Mouse (Mus musculus) thymus, adult 2 months (tissue): ENCODE results near the gene Fars2. TPM values are rescaled to one million over a fixed set of nuclear protein-coding genes. Genes with fewer than 3 reads are reported as not detected.
A peak's percentile ranks its signal among the peaks of the same experiment; 100 is the strongest.
"Not testable (repeated sequence)": the region's sequence is repeated elsewhere in the genome, so short reads cannot be mapped to it uniquely, and the experiment has no call there.

Experiments
- DNase-seq: peaks from one replicate; pipeline ENCODE4 v3.0.0; 2021
- H3K27ac ChIP-seq: fragments of 200-500 bp; 2 replicates; pipeline ENCODE4 v1.5.1; 2012; ENCODE audit warnings: low read length, control low read depth; ENCODE audit not compliant: control insufficient read depth, insufficient read depth
- H3K27me3 ChIP-seq: fragments of 200-500 bp; 2 replicates; pipeline ENCODE4 v1.6.1; 2012; ENCODE audit warnings: mild to moderate bottlenecking, low read length, moderate library complexity, mixed read lengths; ENCODE audit not compliant: control insufficient read depth, insufficient read depth
- H3K36me3 ChIP-seq: fragments of 200-500 bp; 2 replicates; pipeline ENCODE4 v1.6.1; 2012; ENCODE audit warnings: mild to moderate bottlenecking, low read length, moderate library complexity; ENCODE audit not compliant: control insufficient read depth, insufficient read depth
- H3K4me1 ChIP-seq: fragments of 200-500 bp; replicated peaks from 2 replicates; pipeline ENCODE4 v1.6.1; 2012; ENCODE audit warnings: low read length; ENCODE audit not compliant: control insufficient read depth, insufficient read depth
- H3K4me3 ChIP-seq: fragments of 200-500 bp; 2 replicates; pipeline ENCODE4 v1.5.1; 2012; ENCODE audit warnings: mild to moderate bottlenecking, low read length, control low read depth, moderate library complexity; ENCODE audit not compliant: control insufficient read depth, insufficient read depth
- CTCF ChIP-seq: fragments of 200-500 bp; IDR thresholded peaks from 2 replicates; pipeline ENCODE4 v1.5.1; 2012; ENCODE audit warnings: mild to moderate bottlenecking, control low read depth, low read length, moderate library complexity, borderline replicate concordance; ENCODE audit not compliant: control insufficient read depth, poor library complexity, insufficient read depth; ENCODE audit errors: extremely low read depth
- POLR2A ChIP-seq: fragments of 200-500 bp; IDR thresholded peaks from 2 replicates; pipeline ENCODE4 v1.6.1; 2012; ENCODE audit warnings: mild to moderate bottlenecking, low read length, control low read depth, moderate library complexity; ENCODE audit not compliant: control insufficient read depth, poor library complexity, insufficient read depth; ENCODE audit errors: extremely low read depth
- WGBS: fragments of 180-500 bp; shearing (Covaris S2); methylation state at CpG from one replicate; pipeline ENCODE4 v1.1.7; 2018; 5-methylcytosine and 5-hydroxymethylcytosine counted together
- polyA plus RNA-seq: library from polyadenylated mRNA; depleted of rRNA; stranded (reverse); fragments of >200 nt; gene quantifications from 2 replicates; pipeline ENCODE4 v1.2.3, GENCODE M21; 2012

Fars2 gene
- polyA plus RNA-seq, 1 experiment, result 47.6 TPM

GRCm38 (mm10) chr13:36163411-36163810 lies 46.2 kb downstream of the Fars2 start:
- Histone ChIP-seq H3K36me3 (no peaks in the 10 kb centered on the region), H3K4me3 (no peak overlapping the region), H3K27me3 (no peaks in the 10 kb centered on the region), H3K4me1 (no peaks in the 10 kb centered on the region), H3K27ac (no peak overlapping the region)
- over 99% methylated on average over 5 of the region's 5 CpGs for WGBS
- no peak for DNase-seq
- TF ChIP-seq CTCF, result no peak

- Histone ChIP-seq H3K27ac (no peak overlapping the region), H3K27me3 (no peaks in the 10 kb centered on the region), H3K36me3 (no peaks in the 10 kb centered on the region), H3K4me1 (no peaks in the 10 kb centered on the region), H3K4me3 (no peak overlapping the region)
- DNase-seq, result no peak
- TF ChIP-seq CTCF (no peak), POLR2A (no peak)
- 73% methylated on average over 1 of the region's 1 CpGs for WGBS
These were observed 46.7 kb downstream of the Fars2 start for GRCm38 (mm10) chr13:36163898-36164297.

DNA sequence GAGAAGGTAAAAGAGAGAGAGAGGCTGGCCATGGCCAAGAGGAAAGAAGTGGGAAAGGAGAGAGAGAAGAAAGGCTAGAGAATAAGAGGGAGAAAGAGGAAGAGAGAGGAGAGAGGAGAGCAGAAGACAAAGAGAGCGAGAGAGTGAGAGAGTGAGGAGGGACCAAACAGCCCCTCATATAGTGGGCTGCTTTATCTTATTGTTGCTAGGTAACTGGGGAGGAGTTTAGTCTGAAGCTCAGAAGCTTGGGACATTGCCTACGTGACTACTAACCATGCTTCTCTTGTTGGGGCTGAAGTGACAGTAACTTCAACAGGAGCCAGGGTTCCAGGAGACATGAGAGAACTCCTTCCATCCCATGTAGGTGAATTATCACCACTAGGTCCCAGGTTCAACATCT lies 55.8 kb downstream of the Fars2 start:
- DNase-seq, H3K27ac ChIP-seq, H3K27me3 ChIP-seq, H3K4me3 ChIP-seq, H3K36me3 ChIP-seq, H3K4me1 ChIP-seq: not testable (repeated sequence)
- WGBS, result 96% methylated on average over 2 of the region's 2 CpGs

- no peaks in the 10 kb centered on the region for H3K27me3 ChIP-seq
- peak; percentile 18 for DNase-seq
- no peaks in the 10 kb centered on the region for H3K36me3 ChIP-seq
- no peak overlapping the region for H3K4me3 ChIP-seq
- no peaks in the 10 kb centered on the region for H3K4me1 ChIP-seq
- WGBS, result 95% methylated on average over 5 of the region's 5 CpGs
- H3K27ac ChIP-seq, result no peak overlapping the region
- TF ChIP-seq CTCF (no peak), POLR2A (no peak)
These were observed 56.9 kb downstream of the Fars2 start for GRCm38 (mm10) chr13:36174101-36174500.

GRCm38 (mm10) chr13:36174772-36175171 lies 57.6 kb downstream of the Fars2 start:
- Histone ChIP-seq H3K4me1 (no peaks in the 10 kb centered on the region), H3K27ac (no peak overlapping the region), H3K27me3 (no peaks in the 10 kb centered on the region), H3K36me3 (no peaks in the 10 kb centered on the region), H3K4me3 (no peak overlapping the region)
- TF ChIP-seq POLR2A (no peak), CTCF (no peak)
- no peak for DNase-seq
- WGBS, result 73% methylated on average over 4 of the region's 4 CpGs

DNA sequence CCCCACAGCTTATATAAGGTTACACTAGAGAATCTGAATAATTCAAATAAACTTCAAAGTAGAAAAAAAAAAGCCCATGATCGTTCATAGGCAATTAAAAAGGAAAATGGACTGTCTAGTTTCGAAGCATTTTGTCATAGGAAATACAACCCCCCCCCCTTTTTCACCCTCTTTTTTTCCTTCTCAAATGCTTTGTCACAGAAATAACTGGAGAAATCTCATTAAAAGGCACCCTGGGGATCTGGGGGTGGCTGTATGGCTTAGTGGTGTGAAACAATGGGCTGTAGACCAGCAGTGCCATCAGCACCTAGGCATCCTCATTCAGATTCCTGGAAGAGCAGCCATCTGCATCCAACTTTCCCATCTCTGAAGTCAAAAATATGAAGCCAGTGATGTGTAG lies 64.0 kb downstream of the Fars2 start:
- Histone ChIP-seq H3K27me3 (no peaks in the 10 kb centered on the region), H3K36me3 (no peaks in the 10 kb centered on the region), H3K27ac (no peak overlapping the region), H3K4me3 (no peak overlapping the region), H3K4me1 (no peaks in the 10 kb centered on the region)
- WGBS, result 94% methylated on average over 2 of the region's 2 CpGs
- no peak for DNase-seq
- TF ChIP-seq POLR2A (no peak), CTCF (no peak)

DNA sequence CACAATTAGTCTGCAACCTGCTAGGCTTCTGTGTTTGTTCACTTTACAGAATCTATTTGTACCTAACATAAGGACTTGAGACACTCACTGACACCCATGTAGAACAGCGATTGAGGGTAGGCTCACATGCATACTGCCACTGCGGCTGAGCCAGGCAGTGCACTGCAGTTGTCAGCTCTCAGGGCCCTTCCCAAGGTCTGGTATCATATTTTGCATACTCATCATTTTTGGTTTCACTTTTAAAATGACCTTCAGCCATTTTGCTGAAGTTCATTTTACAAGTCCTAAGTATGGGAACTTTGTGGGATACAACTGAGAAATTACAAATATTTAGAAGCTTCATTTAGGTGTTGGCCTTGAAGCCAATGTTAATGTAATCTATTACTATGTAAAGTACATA lies 73.4 kb downstream of the Fars2 start:
- Histone ChIP-seq H3K36me3 (no peaks in the 10 kb centered on the region), H3K27ac (no peak overlapping the region), H3K4me3 (no peak overlapping the region), H3K4me1 (no peaks in the 10 kb centered on the region), H3K27me3 (no peaks in the 10 kb centered on the region)
- no peak for DNase-seq
- no peak for TF ChIP-seq POLR2A
- TF ChIP-seq CTCF, result no peak
- 95% methylated on average over 2 of the region's 2 CpGs for WGBS
